Mouse (Mus musculus) heart, postnatal 10 days (tissue): ENCODE results near the gene Cd93. TPM values are rescaled to one million over a fixed set of nuclear protein-coding genes. Genes with fewer than 3 reads are reported as not detected.

Experiments used
- DNase-seq, 2 experiments: peaks; one replicate each; pipeline ENCODE4 v3.0.0; 2021
- intact Hi-C: fragments of 180-260 bp; cut with DNase I; formaldehyde crosslinking; loops from one replicate; pipeline ENCODE4 v1.15.1; 2025
- total RNA-seq, 2 experiments: library from RNA; stranded (reverse); gene quantifications; 2 replicates each; pipeline ENCODE4 v1.2.3; 2021

The Cd93 gene
- total RNA-seq, 2 experiments from 2014 or later: 163 to 201 TPM

- intact Hi-C loops: loop anchor here (2.0 kb wide), 2 partner anchors 36 to 64 kb away; no protein-coding TSS in a partner anchor
- no peak for DNase-seq
Measured at GRCm38 (mm10) chr2:148442710-148443109, 653 bp downstream of the Cd93 start.

DNA sequence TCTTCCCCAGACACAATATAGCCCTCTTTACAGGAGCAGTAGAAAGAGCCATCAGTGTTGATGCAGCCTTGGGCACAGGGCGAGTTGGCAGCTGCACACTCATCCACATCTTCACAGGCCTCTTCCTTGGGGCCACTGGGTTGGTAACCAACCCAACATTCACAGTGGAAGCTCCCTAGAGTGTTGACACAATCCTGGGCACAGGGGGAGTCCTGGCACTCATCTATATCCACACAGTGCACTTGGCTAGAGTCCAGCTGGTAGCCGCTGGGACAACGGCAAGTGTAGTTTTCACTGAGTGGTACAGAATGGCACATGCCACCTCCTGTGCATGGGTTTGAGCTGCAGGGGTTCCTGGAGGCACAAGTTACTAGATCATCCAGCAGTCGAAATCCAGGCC, 1.2 kb downstream of the Cd93 start:
- intact Hi-C loops: loop anchor here (2.0 kb wide), 2 partner anchors 37 to 65 kb away; no protein-coding TSS in a partner anchor
- DNase-seq: peak in 1 of 2 experiments; percentile 26

DNA sequence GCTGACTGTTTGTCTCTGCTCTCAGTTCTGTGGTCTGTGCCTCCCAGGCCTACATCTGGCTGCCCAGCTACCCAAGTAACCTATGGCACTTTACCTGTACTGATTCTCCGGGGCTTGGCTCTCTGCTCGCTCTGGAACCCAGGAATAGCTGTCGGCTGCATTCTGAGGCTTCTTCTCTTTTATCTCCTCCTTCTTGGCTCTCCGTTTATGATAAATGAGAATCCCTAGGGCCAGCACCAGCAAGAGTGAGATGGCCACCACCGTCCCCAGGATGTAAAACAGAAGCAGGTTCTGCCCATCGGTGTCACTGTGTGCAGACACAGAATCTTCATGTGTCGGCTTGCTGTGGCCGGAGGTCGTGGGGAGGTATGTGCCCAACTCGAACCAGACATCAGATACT, 1.9 kb downstream of the Cd93 start:
- intact Hi-C loops: loop anchor here (2.0 kb wide), 1 partner anchor 93 kb away; no protein-coding TSS in a partner anchor
- no peak for DNase-seq

- DNase-seq: no peak
- intact Hi-C loops: loop anchor here (2.0 kb wide), 1 partner anchor 95 kb away; no protein-coding TSS in a partner anchor
Measured at GRCm38 (mm10) chr2:148439691-148440276, 3.6 kb downstream of the Cd93 start.

DNA sequence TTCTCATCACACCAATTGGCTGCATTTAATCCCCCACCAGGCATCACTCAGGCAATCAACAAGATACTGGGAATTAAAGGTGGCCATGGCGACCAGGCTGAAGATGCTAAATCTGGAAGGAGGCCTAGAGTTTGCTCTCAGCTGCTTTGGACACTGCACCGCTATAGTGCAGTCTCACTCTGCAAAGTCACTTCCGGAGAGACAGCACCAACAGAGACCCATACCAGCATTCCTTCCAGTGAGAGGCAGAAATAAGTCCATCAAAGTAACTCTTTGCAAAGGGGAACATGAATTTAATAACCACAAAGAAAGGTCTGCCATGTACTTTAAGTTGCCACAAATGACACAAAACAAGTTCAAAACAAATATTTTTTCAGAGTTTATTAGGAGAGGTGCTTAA, 7.1 kb downstream of the Cd93 start:
- DNase-seq: no peak
- intact Hi-C loops: no loop called here

DNA sequence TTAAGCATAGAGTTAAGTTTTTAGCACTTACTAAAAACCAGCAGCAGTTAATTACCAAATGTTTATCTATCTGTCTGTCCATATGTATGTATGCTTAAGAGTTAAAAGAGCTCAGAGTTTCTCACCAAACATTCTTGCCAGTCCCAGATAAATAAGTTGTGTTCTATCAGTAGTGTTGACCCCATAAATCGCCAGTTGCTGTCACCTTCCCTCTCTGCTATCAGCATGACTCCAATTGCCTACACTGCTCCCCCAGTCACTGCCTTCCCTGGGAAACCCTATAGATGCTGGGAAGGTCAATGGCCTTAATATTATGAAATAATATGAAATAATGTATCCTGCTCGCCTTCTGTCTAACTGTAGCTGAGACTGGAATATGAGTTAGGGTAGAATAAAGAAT, 11.0 kb downstream of the Cd93 start:
- intact Hi-C loops: no loop called here
- DNase-seq: no peak

DNA sequence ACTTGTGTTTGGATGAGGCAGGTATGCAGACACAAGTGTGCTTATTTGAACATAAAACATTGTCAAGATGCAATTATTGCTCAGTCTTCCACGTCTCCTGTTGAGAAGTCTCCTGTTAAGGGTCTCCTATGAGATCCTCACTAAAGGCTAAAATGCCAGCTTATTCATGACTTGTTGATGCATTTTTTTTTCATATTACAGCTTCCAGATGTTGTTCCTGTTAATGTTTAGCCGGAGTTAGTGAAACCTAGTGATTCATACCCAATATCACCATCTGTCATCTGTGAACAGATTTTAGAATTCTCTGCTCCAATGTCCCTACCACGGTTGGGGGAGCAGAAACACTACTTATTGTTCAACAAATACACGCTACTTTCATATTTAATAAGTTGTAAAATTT, 12.4 kb downstream of the Cd93 start:
- intact Hi-C loops: no loop called here
- no peak for DNase-seq

DNA sequence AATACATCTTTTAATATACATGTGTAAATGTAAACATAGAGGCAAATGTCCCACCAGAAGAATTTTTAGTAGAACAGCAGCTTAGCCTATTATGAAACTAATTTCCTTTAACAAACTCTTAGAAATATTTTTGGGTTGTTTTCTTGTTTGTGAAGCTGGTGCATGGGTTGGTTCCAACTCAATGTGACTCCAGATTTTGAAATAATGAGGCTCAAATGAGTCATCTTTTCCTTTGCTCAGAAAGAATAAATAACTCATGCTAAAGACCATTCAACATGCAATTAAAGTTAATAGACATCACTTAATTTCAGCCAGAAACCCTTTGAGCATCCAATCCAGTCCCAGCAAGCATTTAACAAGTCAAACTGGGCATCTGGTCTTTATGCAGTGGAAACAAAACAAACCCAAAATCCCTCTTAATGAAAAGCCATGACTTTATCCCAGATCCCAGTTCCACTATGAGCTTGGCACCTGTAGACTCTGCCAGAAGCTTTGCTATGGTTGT, 14.3 kb downstream of the Cd93 start:
- intact Hi-C loops: no loop called here
- no peak for DNase-seq

GRCm38 (mm10) chr2:148428523-148428922, 14.8 kb downstream of the Cd93 start:
- intact Hi-C loops: no loop called here
- DNase-seq: no peak

GRCm38 (mm10) chr2:148427553-148427952, 15.8 kb downstream of the Cd93 start:
- intact Hi-C loops: no loop called here
- no peak for DNase-seq

DNA sequence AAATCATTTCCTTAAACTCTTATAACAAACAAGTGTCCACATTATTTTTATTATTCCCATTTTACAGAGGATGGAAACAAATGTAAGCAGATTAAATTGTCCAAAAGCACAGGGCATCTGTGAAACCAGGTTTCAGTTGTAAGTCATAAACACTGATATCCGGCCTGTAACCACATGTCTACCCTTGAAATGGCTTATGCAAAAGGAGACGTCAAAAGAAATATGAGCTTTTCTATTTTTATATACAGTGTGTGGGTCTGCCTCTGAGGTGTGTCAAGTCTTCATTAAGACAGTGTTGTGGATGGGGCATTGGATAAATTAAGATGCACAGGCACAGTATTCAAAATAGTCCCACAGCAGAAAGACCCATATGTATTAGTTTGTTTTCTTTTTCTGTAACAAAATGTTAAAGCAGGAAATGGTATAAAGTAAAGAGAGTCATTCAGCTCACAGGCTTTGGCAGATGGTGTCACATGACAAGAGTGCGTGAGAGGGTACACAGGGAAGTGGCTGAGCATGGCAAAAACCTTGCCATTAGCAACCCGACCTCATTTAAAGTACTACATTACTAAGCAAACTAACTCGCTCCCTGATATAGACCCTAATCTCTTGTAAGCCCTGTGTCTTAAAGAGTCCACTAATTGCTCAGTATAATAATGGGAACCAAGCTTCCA, 17.5 kb downstream of the Cd93 start:
- no peak for DNase-seq
- intact Hi-C loops: no loop called here

DNA sequence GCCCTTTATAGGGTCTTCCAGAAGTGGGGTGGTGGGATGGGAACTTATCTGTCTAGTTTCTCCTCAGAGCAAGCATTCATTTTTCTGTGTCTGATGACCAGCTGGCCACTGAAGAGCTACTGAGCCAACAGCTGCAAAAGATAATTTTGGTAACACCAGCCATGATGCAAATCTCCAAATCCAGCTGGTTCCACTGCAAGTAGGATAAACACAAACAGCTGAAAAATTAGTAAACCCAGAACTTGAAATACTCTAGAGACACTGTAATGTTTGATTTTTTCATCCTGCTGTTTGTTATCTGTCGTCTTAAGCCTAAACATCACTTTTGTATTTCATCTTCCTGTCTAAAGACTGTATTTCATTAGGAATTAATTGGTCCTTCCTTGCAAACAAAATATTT, 21.7 kb downstream of the Cd93 start:
- no peak for DNase-seq
- intact Hi-C loops: no loop called here

GRCm38 (mm10) chr2:148421112-148421511, 22.3 kb downstream of the Cd93 start:
- intact Hi-C loops: no loop called here
- no peak for DNase-seq

DNA sequence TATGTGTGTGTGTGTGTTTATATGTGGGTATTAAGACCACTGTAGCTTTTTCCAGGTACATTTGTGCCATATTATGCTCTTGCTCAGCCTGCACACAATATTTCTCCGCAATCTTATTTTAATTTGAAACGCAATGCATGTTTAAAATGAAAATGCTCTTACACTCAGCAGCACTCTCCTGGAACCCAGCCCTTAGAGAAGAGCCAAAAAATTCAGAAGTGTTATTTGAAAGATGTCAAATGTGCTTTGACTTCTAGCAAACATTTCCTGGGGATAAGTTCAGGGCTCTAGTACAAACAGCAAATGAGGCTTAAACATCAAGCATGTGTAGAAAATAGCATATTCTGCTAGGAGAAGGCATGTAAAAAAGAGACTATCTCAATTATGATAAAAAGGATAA, 23.6 kb downstream of the Cd93 start:
- intact Hi-C loops: no loop called here
- no peak for DNase-seq

DNA sequence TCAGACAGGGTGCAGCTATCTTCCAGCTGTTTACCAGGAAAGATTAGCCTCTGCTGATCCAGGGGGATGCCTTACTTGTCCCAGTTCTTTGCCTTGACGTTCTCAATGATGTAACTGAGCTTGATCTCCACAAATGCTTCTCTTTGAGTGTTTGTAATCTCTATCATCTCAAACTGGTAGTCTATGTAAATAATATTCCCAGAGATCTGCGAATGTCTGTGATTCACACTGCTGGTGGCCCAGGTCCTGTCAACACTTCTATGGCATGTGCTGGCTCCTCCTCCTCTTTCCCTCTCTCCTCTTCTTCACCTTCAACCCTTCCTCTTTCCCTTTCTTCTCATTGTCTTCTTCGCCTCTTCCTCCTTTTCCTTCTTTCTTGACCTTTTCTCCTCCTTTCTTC, 24.2 kb downstream of the Cd93 start:
- intact Hi-C loops: no loop called here

DNA sequence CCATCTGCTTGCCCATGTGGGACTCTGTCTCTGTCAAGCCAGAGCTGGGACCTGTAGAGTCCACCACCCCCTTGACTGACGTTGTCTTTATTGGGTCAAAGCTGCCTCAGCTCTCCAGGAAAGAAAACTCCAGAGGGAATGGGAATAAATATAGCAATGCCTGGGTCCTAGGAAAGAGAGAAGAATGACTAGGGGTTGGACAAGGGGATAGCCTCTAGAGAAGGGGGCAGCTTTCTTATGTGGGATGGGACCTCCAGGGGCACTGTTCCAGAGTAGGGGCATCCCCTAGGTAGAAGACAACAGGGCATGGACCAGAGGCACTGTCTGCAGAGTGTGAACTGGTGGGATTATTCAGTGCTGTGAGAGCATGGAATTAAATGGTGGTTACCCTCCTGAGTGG, 33.5 kb downstream of the Cd93 start:
- intact Hi-C loops: loop anchor here (5.0 kb wide), 4 partner anchors 127 to 267 kb away; no protein-coding TSS in a partner anchor
- no peak for DNase-seq

More for the DNA sequence above, 24.2 kb downstream of the Cd93 start:
- no peak for DNase-seq

- peak; percentile 91 to 94 for DNase-seq
- intact Hi-C loops: loop anchor here (5.0 kb wide), 4 partner anchors 128 to 268 kb away; no protein-coding TSS in a partner anchor
Measured at GRCm38 (mm10) chr2:148409141-148409540, 34.2 kb downstream of the Cd93 start.

DNA sequence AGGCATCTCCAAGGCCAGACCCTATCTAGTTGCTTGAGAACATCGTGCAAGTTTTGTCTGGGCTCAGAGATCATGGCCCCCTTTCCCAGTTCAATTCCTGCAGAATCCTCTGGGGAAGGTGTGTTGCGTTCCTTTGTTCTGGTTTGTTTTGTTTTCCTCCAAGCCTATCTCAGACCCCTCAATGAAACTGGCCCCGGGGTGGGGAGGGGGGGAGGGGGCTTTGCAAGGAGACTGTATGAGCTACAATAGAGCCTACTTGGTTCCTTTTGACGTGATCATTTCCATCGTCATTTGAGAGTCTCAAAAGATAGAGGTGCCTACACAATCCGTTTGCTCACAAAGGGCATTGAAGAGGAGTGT, 34.6 kb downstream of the Cd93 start:
- DNase-seq: no peak
- intact Hi-C loops: loop anchor here (5.0 kb wide), 4 partner anchors 129 to 269 kb away; no protein-coding TSS in a partner anchor

- intact Hi-C loops: loop anchor here (5.0 kb wide), 4 partner anchors 129 to 269 kb away; no protein-coding TSS in a partner anchor
- peak; percentile 82 to 87 for DNase-seq
Measured at GRCm38 (mm10) chr2:148407870-148408760, 35.2 kb downstream of the Cd93 start, which contains the start of gene Thbd. Gene Thbd (minus strand): TSS chr2:148408188.

- DNase-seq: peak; percentile 65 to 66
- intact Hi-C loops: loop anchor here (1.0 to 5.0 kb wide), 5 partner anchors 130 to 270 kb away; no protein-coding TSS in a partner anchor
Measured at GRCm38 (mm10) chr2:148406971-148407869, 36.1 kb downstream of the Cd93 start.
